Mouse (Mus musculus): Measurements from ENCODE around the gene Adamtsl1. TPM values are rescaled to one million over a fixed set of nuclear protein-coding genes. Genes with fewer than 3 reads are reported as not detected.

Adamtsl1 gene
- total RNA-seq, 1 experiment, result 6.3 TPM

- no peaks in the 10 kb centered on the region for H3K9me3 ChIP-seq (ENCODE audit: control insufficient read depth, insufficient read depth, low read depth, low read length)
- no peak overlapping the region for H3K4me3 ChIP-seq (ENCODE audit: insufficient read depth in 1 of 2, low read depth in 1 of 2, low read length in 2 of 2, poor library complexity in 1 of 2, severe bottlenecking in 1 of 2)
- no peaks in the 10 kb centered on the region for H3K36me3 ChIP-seq (ENCODE audit: control insufficient read depth, insufficient read depth, low read length, poor library complexity, severe bottlenecking)
- no peaks in the 10 kb centered on the region for H3K4me1 ChIP-seq (ENCODE audit: control insufficient read depth in 2 of 2, insufficient read depth in 2 of 2, low read length in 2 of 2, poor library complexity in 1 of 2)
- in situ Hi-C loops (cut with MboI; ENCODE audit: low sequenced_read_pairs in 2 of 2, unreplicated experiment in 2 of 2), result no loop called here
- no peak for TF ChIP-seq HCFC1 (IDR thresholded peaks at IDR 0.05; ENCODE audit: borderline replicate concordance, insufficient read depth, low read length)
- no peak for TF ChIP-seq ZNF384 (IDR thresholded peaks at IDR 0.05; ENCODE audit: low read depth, low read length)
- no peak for TF ChIP-seq CHD2 (IDR thresholded peaks at IDR 0.05; ENCODE audit: low read depth, low read length)
- TF ChIP-seq ZC3H11A (IDR thresholded peaks at IDR 0.05; ENCODE audit: borderline replicate concordance, low read depth, low read length), result no peak
- TF ChIP-seq MAFK (IDR thresholded peaks at IDR 0.05; ENCODE audit: insufficient read depth, low read depth, low read length), result no peak
- no peak overlapping the region for H3K27ac ChIP-seq (ENCODE audit: insufficient read depth, low read depth, low read length, poor library complexity, severe bottlenecking)
- no peak overlapping the region for H3K9ac ChIP-seq (ENCODE audit: insufficient read depth, low read depth, low read length, poor library complexity, severe bottlenecking)
- DNase-seq (ENCODE audit: low read depth, low spot score), result no peak
Measured at GRCm38 (mm10) chr4:85619261-85619660, 105.3 kb downstream of the Adamtsl1 start.

GRCm38 (mm10) chr4:85629381-85629780 is 115.4 kb downstream of the Adamtsl1 start:
- H3K9ac ChIP-seq (ENCODE audit: insufficient read depth, low read depth, low read length, poor library complexity, severe bottlenecking), result no peak overlapping the region
- no peak overlapping the region for H3K27ac ChIP-seq (ENCODE audit: insufficient read depth, low read depth, low read length, poor library complexity, severe bottlenecking)
- H3K36me3 ChIP-seq (ENCODE audit: control insufficient read depth, insufficient read depth, low read length, poor library complexity, severe bottlenecking), result no peaks in the 10 kb centered on the region
- DNase-seq (ENCODE audit: low read depth, low spot score), result no peak
- no peak overlapping the region for H3K4me3 ChIP-seq (ENCODE audit: insufficient read depth in 1 of 2, low read depth in 1 of 2, low read length in 2 of 2, poor library complexity in 1 of 2, severe bottlenecking in 1 of 2)
- H3K9me3 ChIP-seq (ENCODE audit: control insufficient read depth, insufficient read depth, low read depth, low read length), result no peaks in the 10 kb centered on the region
- in situ Hi-C loops (cut with MboI; ENCODE audit: low sequenced_read_pairs in 2 of 2, unreplicated experiment in 2 of 2), result no loop called here
- TF ChIP-seq MAFK (IDR thresholded peaks at IDR 0.05; ENCODE audit: insufficient read depth, low read depth, low read length) (no peak), HCFC1 (IDR thresholded peaks at IDR 0.05; ENCODE audit: borderline replicate concordance, insufficient read depth, low read length) (no peak), ZC3H11A (IDR thresholded peaks at IDR 0.05; ENCODE audit: borderline replicate concordance, low read depth, low read length) (no peak), CHD2 (IDR thresholded peaks at IDR 0.05; ENCODE audit: low read depth, low read length) (no peak), ZNF384 (IDR thresholded peaks at IDR 0.05; ENCODE audit: low read depth, low read length) (no peak)
- H3K4me1 ChIP-seq (ENCODE audit: control insufficient read depth in 2 of 2, insufficient read depth in 2 of 2, low read length in 2 of 2, poor library complexity in 1 of 2), result no peaks in the 10 kb centered on the region

GRCm38 (mm10) chr4:85669271-85669670 is 155.3 kb downstream of the Adamtsl1 start:
- no peaks in the 10 kb centered on the region for H3K4me1 ChIP-seq (ENCODE audit: control insufficient read depth in 2 of 2, insufficient read depth in 2 of 2, low read length in 2 of 2, poor library complexity in 1 of 2)
- no peaks in the 10 kb centered on the region for H3K9me3 ChIP-seq (ENCODE audit: control insufficient read depth, insufficient read depth, low read depth, low read length)
- TF ChIP-seq HCFC1 (IDR thresholded peaks at IDR 0.05; ENCODE audit: borderline replicate concordance, insufficient read depth, low read length), result no peak
- no peak for TF ChIP-seq CHD2 (IDR thresholded peaks at IDR 0.05; ENCODE audit: low read depth, low read length)
- no peak for TF ChIP-seq MAFK (IDR thresholded peaks at IDR 0.05; ENCODE audit: insufficient read depth, low read depth, low read length)

GRCm38 (mm10) chr4:85669735-85670134 is 155.8 kb downstream of the Adamtsl1 start:
- no peaks in the 10 kb centered on the region for H3K36me3 ChIP-seq (ENCODE audit: control insufficient read depth, insufficient read depth, low read length, poor library complexity, severe bottlenecking)
- in situ Hi-C loops (cut with MboI; ENCODE audit: low sequenced_read_pairs in 2 of 2, unreplicated experiment in 2 of 2), result no loop called here
- no peak overlapping the region for H3K9ac ChIP-seq (ENCODE audit: insufficient read depth, low read depth, low read length, poor library complexity, severe bottlenecking)
- no peak overlapping the region for H3K27ac ChIP-seq (ENCODE audit: insufficient read depth, low read depth, low read length, poor library complexity, severe bottlenecking)
- no peaks in the 10 kb centered on the region for H3K9me3 ChIP-seq (ENCODE audit: control insufficient read depth, insufficient read depth, low read depth, low read length)
- H3K4me1 ChIP-seq (ENCODE audit: control insufficient read depth in 2 of 2, insufficient read depth in 2 of 2, low read length in 2 of 2, poor library complexity in 1 of 2), result no peaks in the 10 kb centered on the region
- no peak overlapping the region for H3K4me3 ChIP-seq (ENCODE audit: insufficient read depth in 1 of 2, low read depth in 1 of 2, low read length in 2 of 2, poor library complexity in 1 of 2, severe bottlenecking in 1 of 2)
- DNase-seq (ENCODE audit: low read depth, low spot score), result no peak
- no peak for TF ChIP-seq MAFK (IDR thresholded peaks at IDR 0.05; ENCODE audit: insufficient read depth, low read depth, low read length)
- TF ChIP-seq ZNF384 (IDR thresholded peaks at IDR 0.05; ENCODE audit: low read depth, low read length), result no peak
- no peak for TF ChIP-seq CHD2 (IDR thresholded peaks at IDR 0.05; ENCODE audit: low read depth, low read length)
- TF ChIP-seq HCFC1 (IDR thresholded peaks at IDR 0.05; ENCODE audit: borderline replicate concordance, insufficient read depth, low read length), result no peak
- TF ChIP-seq ZC3H11A (IDR thresholded peaks at IDR 0.05; ENCODE audit: borderline replicate concordance, low read depth, low read length), result no peak

More at GRCm38 (mm10) chr4:85669271-85669670, 155.3 kb downstream of the Adamtsl1 start:
- no peak for DNase-seq (ENCODE audit: low read depth, low spot score)
- no peak overlapping the region for H3K9ac ChIP-seq (ENCODE audit: insufficient read depth, low read depth, low read length, poor library complexity, severe bottlenecking)
- in situ Hi-C loops (cut with MboI; ENCODE audit: low sequenced_read_pairs in 2 of 2, unreplicated experiment in 2 of 2), result no loop called here
- H3K4me3 ChIP-seq (ENCODE audit: insufficient read depth in 1 of 2, low read depth in 1 of 2, low read length in 2 of 2, poor library complexity in 1 of 2, severe bottlenecking in 1 of 2), result no peak overlapping the region
- no peaks in the 10 kb centered on the region for H3K36me3 ChIP-seq (ENCODE audit: control insufficient read depth, insufficient read depth, low read length, poor library complexity, severe bottlenecking)
- H3K27ac ChIP-seq (ENCODE audit: insufficient read depth, low read depth, low read length, poor library complexity, severe bottlenecking), result no peak overlapping the region

- in situ Hi-C loops (cut with MboI; ENCODE audit: low sequenced_read_pairs in 2 of 2, unreplicated experiment in 2 of 2), result no loop called here
- no peak overlapping the region for H3K4me3 ChIP-seq (ENCODE audit: insufficient read depth in 1 of 2, low read depth in 1 of 2, low read length in 2 of 2, poor library complexity in 1 of 2, severe bottlenecking in 1 of 2)
- no peaks in the 10 kb centered on the region for H3K36me3 ChIP-seq (ENCODE audit: control insufficient read depth, insufficient read depth, low read length, poor library complexity, severe bottlenecking)
- TF ChIP-seq ZC3H11A (IDR thresholded peaks at IDR 0.05; ENCODE audit: borderline replicate concordance, low read depth, low read length), result no peak
- no peak for TF ChIP-seq ZNF384 (IDR thresholded peaks at IDR 0.05; ENCODE audit: low read depth, low read length)
- TF ChIP-seq CHD2 (IDR thresholded peaks at IDR 0.05; ENCODE audit: low read depth, low read length), result no peak
- no peak for TF ChIP-seq HCFC1 (IDR thresholded peaks at IDR 0.05; ENCODE audit: borderline replicate concordance, insufficient read depth, low read length)
- no peak for TF ChIP-seq MAFK (IDR thresholded peaks at IDR 0.05; ENCODE audit: insufficient read depth, low read depth, low read length)
- DNase-seq (ENCODE audit: low read depth, low spot score), result no peak
- H3K27ac ChIP-seq (ENCODE audit: insufficient read depth, low read depth, low read length, poor library complexity, severe bottlenecking), result no peak overlapping the region
- no peak overlapping the region for H3K9ac ChIP-seq (ENCODE audit: insufficient read depth, low read depth, low read length, poor library complexity, severe bottlenecking)
- H3K9me3 ChIP-seq (ENCODE audit: control insufficient read depth, insufficient read depth, low read depth, low read length), result no peaks in the 10 kb centered on the region
- no peaks in the 10 kb centered on the region for H3K4me1 ChIP-seq (ENCODE audit: control insufficient read depth in 2 of 2, insufficient read depth in 2 of 2, low read length in 2 of 2, poor library complexity in 1 of 2)
Measured at GRCm38 (mm10) chr4:85672290-85672689, 158.3 kb downstream of the Adamtsl1 start.

All from ES-E14 (cell line).